Mouse (Mus musculus): ENCODE measurements around the gene Rcan2. TPM values are rescaled to one million over a fixed set of nuclear protein-coding genes. Genes with fewer than 3 reads are reported as not detected.
A peak's percentile ranks its signal among the peaks of the same experiment; 100 is the strongest.

The Rcan2 gene
- not detected in 2 replicates for polyA plus RNA-seq (2012; ENCODE audit: insufficient read depth, insufficient read length, low replicate concordance, missing spikeins)

GRCm38 (mm10) chr17:43801077-43801476 lies at the start of gene Rcan2:
Rcan2 (plus strand) TSS chr17:43801351.
- H3K27ac ChIP-seq (ENCODE audit: insufficient read depth, low read depth, low read length), result peak within 1 kb of the TSS; percentile 65
- H3K4me1 ChIP-seq (ENCODE audit: control insufficient read depth, insufficient read depth, low read length), result peaks cover 10% of the 10 kb centered on the region
- 2% methylated on average over 7 of the region's 7 CpGs for WGBS
- peak; percentile 64 for TF ChIP-seq CTCF (IDR thresholded peaks at IDR 0.05; ENCODE audit: insufficient read depth, low read depth, low read length)
- TF ChIP-seq POLR2A (IDR thresholded peaks at IDR 0.05; ENCODE audit: insufficient read depth, low read depth, low read length), result no peak
- H3K4me3 ChIP-seq (ENCODE audit: insufficient read depth, low read depth, low read length), result peak within 1 kb of the TSS; percentile 72

GRCm38 (mm10) chr17:43752811-43753210 lies 48.3 kb upstream of the Rcan2 start:
- 47% methylated on average over 1 of the region's 1 CpGs for whole genome bisulfite sequencing
- H3K4me1 ChIP-seq (ENCODE audit: control insufficient read depth, insufficient read depth, low read length), result no peaks in the 10 kb centered on the region

GRCm38 (mm10) chr17:43754687-43755086 lies 46.5 kb upstream of the Rcan2 start:
- WGBS, result 79% methylated on average over 5 of the region's 5 CpGs
- no peaks in the 10 kb centered on the region for H3K4me1 ChIP-seq (ENCODE audit: control insufficient read depth, insufficient read depth, low read length)
- no peak overlapping the region for H3K27ac ChIP-seq (ENCODE audit: insufficient read depth, low read depth, low read length)
- no peak for TF ChIP-seq CTCF (IDR thresholded peaks at IDR 0.05; ENCODE audit: insufficient read depth, low read depth, low read length)
- TF ChIP-seq POLR2A (IDR thresholded peaks at IDR 0.05; ENCODE audit: insufficient read depth, low read depth, low read length), result no peak
- H3K4me3 ChIP-seq (ENCODE audit: insufficient read depth, low read depth, low read length), result no peak overlapping the region

More at GRCm38 (mm10) chr17:43752811-43753210, 48.3 kb upstream of the Rcan2 start:
- H3K27ac ChIP-seq (ENCODE audit: insufficient read depth, low read depth, low read length), result no peak overlapping the region
- TF ChIP-seq CTCF (IDR thresholded peaks at IDR 0.05; ENCODE audit: insufficient read depth, low read depth, low read length) (no peak), POLR2A (IDR thresholded peaks at IDR 0.05; ENCODE audit: insufficient read depth, low read depth, low read length) (no peak)
- H3K4me3 ChIP-seq (ENCODE audit: insufficient read depth, low read depth, low read length), result no peak overlapping the region

- no peak for TF ChIP-seq POLR2A (IDR thresholded peaks at IDR 0.05; ENCODE audit: insufficient read depth, low read depth, low read length)
- no peak for TF ChIP-seq CTCF (IDR thresholded peaks at IDR 0.05; ENCODE audit: insufficient read depth, low read depth, low read length)
Observed at GRCm38 (mm10) chr17:43758607-43759259, 42.4 kb upstream of the Rcan2 start.

GRCm38 (mm10) chr17:43784531-43784930 lies 16.6 kb upstream of the Rcan2 start:
- TF ChIP-seq CTCF (IDR thresholded peaks at IDR 0.05; ENCODE audit: insufficient read depth, low read depth, low read length), result no peak
- TF ChIP-seq POLR2A (IDR thresholded peaks at IDR 0.05; ENCODE audit: insufficient read depth, low read depth, low read length), result no peak
- WGBS, result 69% methylated on average over 4 of the region's 4 CpGs
- no peaks in the 10 kb centered on the region for H3K4me1 ChIP-seq (ENCODE audit: control insufficient read depth, insufficient read depth, low read length)
- no peak overlapping the region for H3K27ac ChIP-seq (ENCODE audit: insufficient read depth, low read depth, low read length)
- no peak overlapping the region for H3K4me3 ChIP-seq (ENCODE audit: insufficient read depth, low read depth, low read length)

More at GRCm38 (mm10) chr17:43758607-43759259, 42.4 kb upstream of the Rcan2 start:
- 57% methylated on average over 15 of the region's 15 CpGs for WGBS
- no peak overlapping the region for H3K27ac ChIP-seq (ENCODE audit: insufficient read depth, low read depth, low read length)
- no peak overlapping the region for H3K4me3 ChIP-seq (ENCODE audit: insufficient read depth, low read depth, low read length)
- no peaks in the 10 kb centered on the region for H3K4me1 ChIP-seq (ENCODE audit: control insufficient read depth, insufficient read depth, low read length)

GRCm38 (mm10) chr17:43788222-43788621 lies 12.9 kb upstream of the Rcan2 start:
- TF ChIP-seq CTCF (IDR thresholded peaks at IDR 0.05; ENCODE audit: insufficient read depth, low read depth, low read length) (no peak), POLR2A (IDR thresholded peaks at IDR 0.05; ENCODE audit: insufficient read depth, low read depth, low read length) (no peak)
- no peak overlapping the region for H3K27ac ChIP-seq (ENCODE audit: insufficient read depth, low read depth, low read length)
- no peak overlapping the region for H3K4me3 ChIP-seq (ENCODE audit: insufficient read depth, low read depth, low read length)
- 91% methylated on average over 5 of the region's 5 CpGs for WGBS
- no peaks in the 10 kb centered on the region for H3K4me1 ChIP-seq (ENCODE audit: control insufficient read depth, insufficient read depth, low read length)

- TF ChIP-seq CTCF (IDR thresholded peaks at IDR 0.05; ENCODE audit: insufficient read depth, low read depth, low read length), result no peak
- no peak for TF ChIP-seq POLR2A (IDR thresholded peaks at IDR 0.05; ENCODE audit: insufficient read depth, low read depth, low read length)
- no peak overlapping the region for H3K27ac ChIP-seq (ENCODE audit: insufficient read depth, low read depth, low read length)
- no peaks in the 10 kb centered on the region for H3K4me1 ChIP-seq (ENCODE audit: control insufficient read depth, insufficient read depth, low read length)
- no peak overlapping the region for H3K4me3 ChIP-seq (ENCODE audit: insufficient read depth, low read depth, low read length)
Observed at GRCm38 (mm10) chr17:43789376-43789775, 11.8 kb upstream of the Rcan2 start.

GRCm38 (mm10) chr17:43791751-43792150 lies 9.4 kb upstream of the Rcan2 start:
- 93% methylated on average over 3 of the region's 3 CpGs for WGBS
- TF ChIP-seq POLR2A (IDR thresholded peaks at IDR 0.05; ENCODE audit: insufficient read depth, low read depth, low read length) (no peak), CTCF (IDR thresholded peaks at IDR 0.05; ENCODE audit: insufficient read depth, low read depth, low read length) (no peak)
- Histone ChIP-seq H3K4me1 (ENCODE audit: control insufficient read depth, insufficient read depth, low read length) (no peaks in the 10 kb centered on the region), H3K27ac (ENCODE audit: insufficient read depth, low read depth, low read length) (no peak overlapping the region), H3K4me3 (ENCODE audit: insufficient read depth, low read depth, low read length) (no peak overlapping the region)

- no peak overlapping the region for H3K27ac ChIP-seq (ENCODE audit: insufficient read depth, low read depth, low read length)
- H3K4me1 ChIP-seq (ENCODE audit: control insufficient read depth, insufficient read depth, low read length), result no peaks in the 10 kb centered on the region
- TF ChIP-seq CTCF (IDR thresholded peaks at IDR 0.05; ENCODE audit: insufficient read depth, low read depth, low read length), result no peak
- no peak for TF ChIP-seq POLR2A (IDR thresholded peaks at IDR 0.05; ENCODE audit: insufficient read depth, low read depth, low read length)
- WGBS, result 57% methylated on average over 1 of the region's 1 CpGs
- H3K4me3 ChIP-seq (ENCODE audit: insufficient read depth, low read depth, low read length), result no peak overlapping the region
Observed at GRCm38 (mm10) chr17:43794731-43795280, 6.3 kb upstream of the Rcan2 start.

Measured in olfactory bulb, adult 2 months (tissue).